ENCODE assay signal across 13 mouse cellular contexts in genomic region chr11:60202710-60203638, GRCm38 (mm10). TPM values are rescaled to one million over a fixed set of nuclear protein-coding genes. Genes with fewer than 3 reads are reported as not detected.
DNase-seq lines count a peak whose midpoint lies in the region; ATAC-seq and TF ChIP-seq lines count a peak whose summit lies in the region.
"Had no signal": no experiment of that assay in that cellular context is flagged by ENCODE, and none has a peak within 500 bp of the region (broad histone marks: within the 10 kb centered on the region; RNA-seq: fewer than 3 reads in every experiment).

No protein-coding gene starts in this region.

- intact Hi-C loops in heart, postnatal 14 days (cut with DNase I) = no loop called here

- peaks cover 39% of the 10 kb centered on the region for H3K4me1 ChIP-seq in heart, embryonic 12.5 days (replicated peaks)
- peaks cover 29% of the 10 kb centered on the region for H3K4me1 ChIP-seq in cerebellum, adult 2 months (ENCODE audit: control insufficient read depth, insufficient read depth, low read length)
- H3K4me1 ChIP-seq in forebrain, embryonic 16.5 days (replicated peaks; ENCODE audit: control insufficient read depth, insufficient read depth, low read length) = peaks cover 34% of the 10 kb centered on the region
- H3K4me1 ChIP-seq in midbrain, embryonic 15.5 days = peaks cover 40% of the 10 kb centered on the region

- H3K9ac ChIP-seq in heart, embryonic 12.5 days = peak overlapping the region; percentile 6; the same call in 1 of the 2 replicates
- H3K9ac ChIP-seq in forebrain, embryonic 16.5 days (replicated peaks; ENCODE audit: low read depth, low read length) = 0 out of 2 replicates have a peak overlapping the region, but pooled peaks have one; percentile 17
- H3K9ac ChIP-seq in midbrain, embryonic 15.5 days = no peak overlapping the region
- H3K9ac ChIP-seq: heart, embryonic 13.5 days had no signal

- no peaks in the 10 kb centered on the region for H3K27me3 ChIP-seq in heart, embryonic 12.5 days (replicated peaks)
- H3K27me3 ChIP-seq in cerebellum, adult 2 months (ENCODE audit: control insufficient read depth, insufficient read depth, low read length) = no peaks in the 10 kb centered on the region
- H3K27me3 ChIP-seq in forebrain, embryonic 16.5 days (replicated peaks; ENCODE audit: control insufficient read depth, insufficient read depth, low read length) = no peaks in the 10 kb centered on the region
- no peaks in the 10 kb centered on the region for H3K27me3 ChIP-seq in midbrain, embryonic 15.5 days (replicated peaks)
- H3K27me3 ChIP-seq: heart, embryonic 13.5 days had no signal

- peaks cover 90% of the 10 kb centered on the region for H3K36me3 ChIP-seq in heart, embryonic 12.5 days
- peaks cover 27% of the 10 kb centered on the region for H3K36me3 ChIP-seq in forebrain, embryonic 16.5 days (ENCODE audit: control insufficient read depth, insufficient read depth)
- peaks cover 6% of the 10 kb centered on the region; the same call in 1 of the 2 replicates for H3K36me3 ChIP-seq in midbrain, embryonic 15.5 days (replicated peaks)

- no peak overlapping the region for H3K27ac ChIP-seq in heart, embryonic 12.5 days (ENCODE audit: poor library complexity, severe bottlenecking)
- H3K27ac ChIP-seq in cerebellum, adult 2 months (ENCODE audit: insufficient read depth, low read length) = 0 out of 2 replicates have a peak overlapping the region, but pooled peaks have one; percentile 35
- peak overlapping the region; percentile 18 for H3K27ac ChIP-seq in forebrain, embryonic 16.5 days (ENCODE audit: low read length)
- H3K27ac ChIP-seq in midbrain, embryonic 15.5 days = peak overlapping the region; percentile 60
- H3K27ac ChIP-seq: heart, embryonic 13.5 days had no signal

- no peak for TF ChIP-seq POLR2A in cerebellum, adult 2 months (IDR thresholded peaks at IDR 0.05; ENCODE audit: borderline replicate concordance, insufficient read depth, low read length)

- no peak overlapping the region for H3K4me2 ChIP-seq in heart, embryonic 12.5 days
- no peak overlapping the region for H3K4me2 ChIP-seq in forebrain, embryonic 16.5 days (ENCODE audit: low read length)
- H3K4me2 ChIP-seq in midbrain, embryonic 15.5 days = no peak overlapping the region
- H3K4me2 ChIP-seq: heart, embryonic 13.5 days had no signal

- ATAC-seq in heart, embryonic 12.5 days (ENCODE audit: insufficient number of reproducible peaks, low FRiP score) = no peak
- no peak for ATAC-seq in forebrain, embryonic 16.5 days
- no peak for ATAC-seq in midbrain, embryonic 15.5 days (replicated peaks)
- ATAC-seq in megakaryocyte, adult 5-6 weeks (ENCODE audit: poor library complexity, severe bottlenecking) = no peak

- 92% methylated on average over 26 of the region's 26 CpGs for WGBS in heart, embryonic 12.5 days
- 26% methylated on average over 26 of the region's 26 CpGs for WGBS in cerebellum, adult 2 months
- 86% methylated on average over 26 of the region's 26 CpGs for WGBS in forebrain, embryonic 16.5 days
- WGBS in midbrain, embryonic 15.5 days = 85% methylated on average over 26 of the region's 26 CpGs

- no peak overlapping the region for H3K4me3 ChIP-seq in heart, embryonic 12.5 days
- no peak overlapping the region for H3K4me3 ChIP-seq in cerebellum, adult 2 months (replicated peaks; ENCODE audit: insufficient read depth, low read depth, low read length)
- no peak overlapping the region for H3K4me3 ChIP-seq in forebrain, embryonic 16.5 days (replicated peaks; ENCODE audit: low read length)
- no peak overlapping the region for H3K4me3 ChIP-seq in midbrain, embryonic 15.5 days
- H3K4me3 ChIP-seq: heart, embryonic 13.5 days had no signal

- no peaks in the 10 kb centered on the region for H3K9me3 ChIP-seq in heart, embryonic 12.5 days (replicated peaks)
- H3K9me3 ChIP-seq in forebrain, embryonic 16.5 days (ENCODE audit: control insufficient read depth, low read length) = no peaks in the 10 kb centered on the region
- no peaks in the 10 kb centered on the region for H3K9me3 ChIP-seq in midbrain, embryonic 15.5 days
- H3K9me3 ChIP-seq: heart, embryonic 13.5 days had no signal

- no peak for DNase-seq in heart, postnatal 14 days
- peak; percentile 67 to 71 for DNase-seq in cerebellum, adult 2 months
- DNase-seq in kidney, adult 8-10 months = no peak
- no peak for DNase-seq in left cerebral cortex, adult 9 months (ENCODE audit: low spot score in 2 of 2)
- DNase-seq: adrenal gland, adult 8-10 months; kidney, adult 2 months; layer of hippocampus, adult 9-11 months; liver had no signal

- no peak for TF ChIP-seq CTCF in cerebellum, adult 2 months (IDR thresholded peaks at IDR 0.05; ENCODE audit: borderline replicate concordance, insufficient read depth, low read depth, low read length)

RNA-seq across cellular contexts. Expression of gene Srebf1, which starts 19.4 kb away (rescaled TPM):
- polyA plus RNA-seq in heart, embryonic 12.5 days (2016; fragmentation: Nextera tagmentation; extraction: Ambion mirVana) = 39.7 and 41.1 TPM in 2 replicates
- total RNA-seq in heart, postnatal 14 days (2021) = 10 to 100 TPM; 29.0 to 32.0 TPM
- 56.1 and 66.3 TPM in 2 replicates for polyA plus RNA-seq in cerebellum, adult 2 months (2012; rRNA removed)
- polyA plus RNA-seq in forebrain, embryonic 16.5 days (2015; fragmentation: Nextera tagmentation; extraction: Ambion mirVana) = 41.1 and 46.9 TPM in 2 replicates
- polyA plus RNA-seq in midbrain, embryonic 15.5 days (2015; fragmentation: Nextera tagmentation; extraction: Ambion mirVana) = 37.0 and 38.3 TPM in 2 replicates
- total RNA-seq in megakaryocyte, adult 5-6 weeks (2015) = 27.5 and 37.3 TPM in 2 replicates
- total RNA-seq in megakaryocyte, adult 5-6 weeks (2017) = 27.6 and 43.3 TPM in 2 replicates

Comparison
In these comparisons a context has a peak if more than half of its experiments do, and no peak if none do; other contexts are left out.
1. DNase-seq: peak in cerebellum, adult 2 months (2 of 2); none in heart, postnatal 14 days (0 of 2), kidney, adult 8-10 months (0 of 2) and left cerebral cortex, adult 9 months (0 of 2).